Mouse (Mus musculus): Measurements from ENCODE around the gene Nln.

- TF ChIP-seq CTCF (IDR thresholded peaks at IDR 0.05; ENCODE audit: borderline replicate concordance, control insufficient read depth, extremely low read depth, insufficient read depth, low read length, poor library complexity): no peak
- no peak for TF ChIP-seq POLR2A (IDR thresholded peaks at IDR 0.05; ENCODE audit: control insufficient read depth, extremely low read depth, insufficient read depth, low read length, poor library complexity)
Measured at GRCm38 (mm10) chr13:104024275-104024674, 85.1 kb downstream of the Nln start.

Data from thymus, adult 2 months (tissue).